17 mouse cellular contexts compared by ENCODE assay signal in the genomic region with DNA sequence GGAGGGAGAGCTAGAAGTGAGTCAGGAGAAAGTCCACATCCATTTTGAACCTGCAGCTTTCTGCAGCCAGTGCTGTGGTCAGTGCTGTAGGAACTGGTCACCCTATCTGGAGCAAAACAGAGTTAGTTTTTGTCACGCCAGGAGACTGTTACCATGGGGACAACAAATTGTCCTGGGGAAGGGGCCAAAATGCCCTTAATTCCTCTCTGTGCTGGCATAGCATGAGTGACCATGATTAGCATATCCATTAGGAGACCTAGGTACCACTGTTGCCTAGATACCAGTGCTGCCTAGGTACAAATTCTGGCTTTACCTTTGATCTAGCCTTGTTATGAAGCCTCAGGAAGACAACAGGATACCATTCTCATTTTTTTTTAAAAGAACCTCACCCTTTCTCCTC.
DNase-seq lines count a peak whose midpoint lies in the region; ATAC-seq lines count a peak whose summit lies in the region.
"Had no signal": no experiment of that assay in that cellular context is flagged by ENCODE, and none has a peak within 500 bp of the region (broad histone marks: within the 10 kb centered on the region; RNA-seq: fewer than 3 reads in every experiment).

No protein-coding gene starts in this region.

- no peak overlapping the region for H3K4me3 ChIP-seq in hindbrain, embryonic 15.5 days
- no peak overlapping the region for H3K4me3 ChIP-seq in hindbrain, embryonic 13.5 days
- H3K4me3 ChIP-seq in midbrain, embryonic 14.5 days (replicated peaks; ENCODE audit: low read depth, low read length) = no peak overlapping the region
- no peak overlapping the region for H3K4me3 ChIP-seq in midbrain, embryonic 13.5 days (replicated peaks)
- H3K4me3 ChIP-seq: embryonic facial prominence, embryonic 13.5 days; gastrocnemius, adult 2 months; heart, adult 2 months; intestine, embryonic 15.5 days had no signal

- peak; percentile 61; the same call in 1 of the 2 replicates for ATAC-seq in hindbrain, embryonic 15.5 days (ENCODE audit: low FRiP score, low read depth)
- no peak for ATAC-seq in hindbrain, embryonic 13.5 days (ENCODE audit: low FRiP score)
- no peak for ATAC-seq in midbrain, embryonic 14.5 days (ENCODE audit: low FRiP score, low TSS enrichment)
- ATAC-seq in midbrain, embryonic 13.5 days = no peak
- no peak for ATAC-seq in monocyte, adult 5-6 weeks (replicated peaks; ENCODE audit: insufficient number of reproducible peaks, low FRiP score, low TSS enrichment, poor library complexity, severe bottlenecking)
- ATAC-seq: intestine, embryonic 15.5 days had no signal

- peak; percentile 20 for DNase-seq in midbrain, embryonic 14.5 days
- peak; percentile 13 for DNase-seq in brain, adult 2 months (ENCODE audit: low read depth, low spot score)
- DNase-seq in layer of hippocampus, postnatal 36 days = peak; percentile 29 to 31
- DNase-seq in gastrocnemius, postnatal 36 days = no peak
- DNase-seq: adrenal gland, adult 8-10 months; B cell, adult 2 months; cerebellum, adult 2 months; gastrocnemius, adult 2 months; heart, adult 2 months had no signal

- no peaks in the 10 kb centered on the region for H3K36me3 ChIP-seq in hindbrain, embryonic 15.5 days
- no peaks in the 10 kb centered on the region for H3K36me3 ChIP-seq in hindbrain, embryonic 13.5 days
- H3K36me3 ChIP-seq in midbrain, embryonic 14.5 days (ENCODE audit: control insufficient read depth, insufficient read depth, low read length) = no peaks in the 10 kb centered on the region
- H3K36me3 ChIP-seq in midbrain, embryonic 13.5 days = no peaks in the 10 kb centered on the region
- H3K36me3 ChIP-seq: embryonic facial prominence, embryonic 13.5 days; intestine, embryonic 15.5 days had no signal

- 15% methylated on average over 1 of the region's 1 CpGs for whole genome bisulfite sequencing in hindbrain, embryonic 15.5 days
- WGBS in hindbrain, embryonic 13.5 days = 7% methylated on average over 1 of the region's 1 CpGs
- 6% methylated on average over 1 of the region's 1 CpGs for WGBS in midbrain, embryonic 14.5 days
- WGBS in midbrain, embryonic 13.5 days = 9% methylated on average over 1 of the region's 1 CpGs

- 0 out of 2 replicates have a peak, but pooled peaks cover 4% of the 10 kb centered on the region for H3K4me1 ChIP-seq in hindbrain, embryonic 15.5 days (replicated peaks)
- 0 out of 2 replicates have a peak, but pooled peaks cover 5% of the 10 kb centered on the region for H3K4me1 ChIP-seq in hindbrain, embryonic 13.5 days (replicated peaks)
- H3K4me1 ChIP-seq in midbrain, embryonic 14.5 days (ENCODE audit: control insufficient read depth, insufficient read depth, low read length) = 0 out of 2 replicates have a peak, but pooled peaks cover 3% of the 10 kb centered on the region
- peaks cover 7% of the 10 kb centered on the region; the same call in 1 of the 2 replicates for H3K4me1 ChIP-seq in midbrain, embryonic 13.5 days (replicated peaks)
- H3K4me1 ChIP-seq: embryonic facial prominence, embryonic 13.5 days; intestine, embryonic 15.5 days had no signal

- no peak overlapping the region for H3K9ac ChIP-seq in hindbrain, embryonic 15.5 days
- H3K9ac ChIP-seq in hindbrain, embryonic 13.5 days = no peak overlapping the region
- H3K9ac ChIP-seq in midbrain, embryonic 14.5 days (replicated peaks; ENCODE audit: low read length) = no peak overlapping the region
- no peak overlapping the region for H3K9ac ChIP-seq in midbrain, embryonic 13.5 days (replicated peaks)
- H3K9ac ChIP-seq: embryonic facial prominence, embryonic 13.5 days; intestine, embryonic 15.5 days had no signal

- no peaks in the 10 kb centered on the region for H3K9me3 ChIP-seq in hindbrain, embryonic 15.5 days
- H3K9me3 ChIP-seq in hindbrain, embryonic 13.5 days = no peaks in the 10 kb centered on the region
- no peaks in the 10 kb centered on the region for H3K9me3 ChIP-seq in midbrain, embryonic 14.5 days (ENCODE audit: control insufficient read depth, low read length)
- no peaks in the 10 kb centered on the region for H3K9me3 ChIP-seq in midbrain, embryonic 13.5 days
- H3K9me3 ChIP-seq: embryonic facial prominence, embryonic 13.5 days; intestine, embryonic 15.5 days had no signal

- no peaks in the 10 kb centered on the region for H3K27me3 ChIP-seq in hindbrain, embryonic 15.5 days
- H3K27me3 ChIP-seq in hindbrain, embryonic 13.5 days = no peaks in the 10 kb centered on the region
- no peaks in the 10 kb centered on the region for H3K27me3 ChIP-seq in midbrain, embryonic 14.5 days (ENCODE audit: control insufficient read depth, insufficient read depth, low read length)
- no peaks in the 10 kb centered on the region for H3K27me3 ChIP-seq in midbrain, embryonic 13.5 days
- H3K27me3 ChIP-seq: embryonic facial prominence, embryonic 13.5 days; intestine, embryonic 15.5 days had no signal

- no peak overlapping the region for H3K4me2 ChIP-seq in hindbrain, embryonic 15.5 days
- H3K4me2 ChIP-seq in hindbrain, embryonic 13.5 days = no peak overlapping the region
- no peak overlapping the region for H3K4me2 ChIP-seq in midbrain, embryonic 14.5 days (ENCODE audit: low read length)
- no peak overlapping the region for H3K4me2 ChIP-seq in midbrain, embryonic 13.5 days (replicated peaks)
- H3K4me2 ChIP-seq: embryonic facial prominence, embryonic 13.5 days; intestine, embryonic 15.5 days; liver, embryonic 11.5 days had no signal

- intact Hi-C loops in gastrocnemius, postnatal 36 days (cut with DNase I) = no loop called here

- H3K27ac ChIP-seq in hindbrain, embryonic 15.5 days (replicated peaks) = no peak overlapping the region
- no peak overlapping the region for H3K27ac ChIP-seq in hindbrain, embryonic 13.5 days
- no peak overlapping the region for H3K27ac ChIP-seq in midbrain, embryonic 14.5 days (replicated peaks; ENCODE audit: low read depth, low read length)
- H3K27ac ChIP-seq in midbrain, embryonic 13.5 days = no peak overlapping the region
- H3K27ac ChIP-seq: embryonic facial prominence, embryonic 13.5 days; gastrocnemius, adult 2 months; heart, adult 2 months; intestine, embryonic 15.5 days; kidney, postnatal 0 days had no signal

Comparison
In these comparisons a context has a peak if more than half of its experiments do, and no peak if none do; other contexts are left out.
1. DNase-seq: peak in midbrain, embryonic 14.5 days (single experiment), brain, adult 2 months (single experiment) and layer of hippocampus, postnatal 36 days (2 of 2); none in gastrocnemius, postnatal 36 days (0 of 2).